Mouse (Mus musculus): ENCODE data around the gene Mrpl52. TPM values are rescaled to one million over a fixed set of nuclear protein-coding genes. Genes with fewer than 3 reads are reported as not detected.

Gene Mrpl52
- polyA plus RNA-seq, 1 experiment from 2014 or later: 289 TPM

- Histone ChIP-seq H3K9me3 (replicated peaks; ENCODE audit: control insufficient read depth, low read length) (no peaks in the 10 kb centered on the region), H3K4me3 (ENCODE audit: low read depth, low read length) (no peak overlapping the region), H3K36me3 (ENCODE audit: control insufficient read depth, insufficient read depth, low read length) (no peaks in the 10 kb centered on the region), H3K27me3 (replicated peaks; ENCODE audit: control insufficient read depth, insufficient read depth, low read length) (no peaks in the 10 kb centered on the region), H3K4me2 (ENCODE audit: low read length) (no peak overlapping the region), H3K4me1 (ENCODE audit: control insufficient read depth, insufficient read depth, low read length) (no peaks in the 10 kb centered on the region; the same call in 1 of the 2 replicates), H3K27ac (ENCODE audit: low read depth, low read length) (no peak overlapping the region), H3K9ac (ENCODE audit: low read length) (no peak overlapping the region)
- no peak for DNase-seq (ENCODE audit: low spot score)
- ATAC-seq: no peak
- WGBS: 85% methylated on average over 25 of the region's 25 CpGs
Observed at GRCm38 (mm10) chr14:54408336-54409056, 18.2 kb upstream of the Mrpl52 start.

GRCm38 (mm10) chr14:54409057-54409645 lies 17.6 kb upstream of the Mrpl52 start:
- H3K4me1 ChIP-seq (ENCODE audit: control insufficient read depth, insufficient read depth, low read length): no peaks in the 10 kb centered on the region; the same call in 1 of the 2 replicates
- ATAC-seq: no peak
- H3K4me3 ChIP-seq (ENCODE audit: low read depth, low read length): no peak overlapping the region
- H3K36me3 ChIP-seq (ENCODE audit: control insufficient read depth, insufficient read depth, low read length): no peaks in the 10 kb centered on the region
- WGBS: 86% methylated on average over 7 of the region's 7 CpGs
- no peak overlapping the region for H3K27ac ChIP-seq (ENCODE audit: low read depth, low read length)
- H3K4me2 ChIP-seq (ENCODE audit: low read length): no peak overlapping the region
- no peaks in the 10 kb centered on the region for H3K9me3 ChIP-seq (replicated peaks; ENCODE audit: control insufficient read depth, low read length)
- no peaks in the 10 kb centered on the region for H3K27me3 ChIP-seq (replicated peaks; ENCODE audit: control insufficient read depth, insufficient read depth, low read length)
- 0 out of 2 replicates have a peak overlapping the region, but pooled peaks have one; percentile 13 for H3K9ac ChIP-seq (ENCODE audit: low read length)
- no peak for DNase-seq (ENCODE audit: low spot score)

GRCm38 (mm10) chr14:54409980-54410810 lies 16.5 kb upstream of the Mrpl52 start:
- 37% methylated on average over 17 of the region's 17 CpGs for WGBS
- Histone ChIP-seq H3K27me3 (replicated peaks; ENCODE audit: control insufficient read depth, insufficient read depth, low read length) (no peaks in the 10 kb centered on the region), H3K27ac (ENCODE audit: low read depth, low read length) (peak overlapping the region; percentile 30; the same call in 1 of the 2 replicates), H3K4me3 (ENCODE audit: low read depth, low read length) (no peak overlapping the region), H3K9me3 (replicated peaks; ENCODE audit: control insufficient read depth, low read length) (no peaks in the 10 kb centered on the region), H3K4me1 (ENCODE audit: control insufficient read depth, insufficient read depth, low read length) (no peaks in the 10 kb centered on the region; the same call in 1 of the 2 replicates), H3K9ac (ENCODE audit: low read length) (peak overlapping the region; percentile 13; the same call in 1 of the 2 replicates), H3K4me2 (ENCODE audit: low read length) (no peak overlapping the region), H3K36me3 (ENCODE audit: control insufficient read depth, insufficient read depth, low read length) (no peaks in the 10 kb centered on the region)
- DNase-seq (ENCODE audit: low spot score) (no peak), ATAC-seq (no peak)

GRCm38 (mm10) chr14:54412000-54412576 lies 14.6 kb upstream of the Mrpl52 start:
- Histone ChIP-seq H3K4me1 (ENCODE audit: control insufficient read depth, insufficient read depth, low read length) (no peaks in the 10 kb centered on the region; the same call in 1 of the 2 replicates), H3K9ac (ENCODE audit: low read length) (no peak overlapping the region), H3K36me3 (ENCODE audit: control insufficient read depth, insufficient read depth, low read length) (no peaks in the 10 kb centered on the region), H3K4me3 (ENCODE audit: low read depth, low read length) (no peak overlapping the region), H3K9me3 (replicated peaks; ENCODE audit: control insufficient read depth, low read length) (no peaks in the 10 kb centered on the region), H3K4me2 (ENCODE audit: low read length) (no peak overlapping the region), H3K27ac (ENCODE audit: low read depth, low read length) (no peak overlapping the region), H3K27me3 (replicated peaks; ENCODE audit: control insufficient read depth, insufficient read depth, low read length) (0 out of 2 replicates have a peak, but pooled peaks cover 3% of the 10 kb centered on the region)
- DNase-seq (ENCODE audit: low spot score): no peak
- WGBS: 33% methylated on average over 9 of the region's 9 CpGs
- no peak for ATAC-seq

GRCm38 (mm10) chr14:54412629-54413170 lies 14.0 kb upstream of the Mrpl52 start:
- no peak overlapping the region for H3K9ac ChIP-seq (ENCODE audit: low read length)
- H3K4me2 ChIP-seq (ENCODE audit: low read length): no peak overlapping the region
- H3K27ac ChIP-seq (ENCODE audit: low read depth, low read length): no peak overlapping the region
- H3K36me3 ChIP-seq (ENCODE audit: control insufficient read depth, insufficient read depth, low read length): no peaks in the 10 kb centered on the region
- H3K9me3 ChIP-seq (replicated peaks; ENCODE audit: control insufficient read depth, low read length): no peaks in the 10 kb centered on the region
- H3K4me3 ChIP-seq (ENCODE audit: low read depth, low read length): no peak overlapping the region
- 36% methylated on average over 2 of the region's 2 CpGs for WGBS
- no peaks in the 10 kb centered on the region; the same call in 1 of the 2 replicates for H3K4me1 ChIP-seq (ENCODE audit: control insufficient read depth, insufficient read depth, low read length)
- peaks cover 8% of the 10 kb centered on the region; the same call in 1 of the 2 replicates for H3K27me3 ChIP-seq (replicated peaks; ENCODE audit: control insufficient read depth, insufficient read depth, low read length)
- no peak for ATAC-seq
- DNase-seq (ENCODE audit: low spot score): peak; percentile 72

- H3K4me1 ChIP-seq (ENCODE audit: control insufficient read depth, insufficient read depth, low read length): no peaks in the 10 kb centered on the region; the same call in 1 of the 2 replicates
- ATAC-seq (peak; percentile 32; the same call in 1 of the 2 replicates), DNase-seq (ENCODE audit: low spot score) (no peak)
- H3K27ac ChIP-seq (ENCODE audit: low read depth, low read length): no peak overlapping the region
- H3K9me3 ChIP-seq (replicated peaks; ENCODE audit: control insufficient read depth, low read length): no peaks in the 10 kb centered on the region
- H3K4me3 ChIP-seq (ENCODE audit: low read depth, low read length): no peak overlapping the region
- H3K9ac ChIP-seq (ENCODE audit: low read length): no peak overlapping the region
- 11% methylated on average over 18 of the region's 18 CpGs for WGBS
- no peaks in the 10 kb centered on the region for H3K36me3 ChIP-seq (ENCODE audit: control insufficient read depth, insufficient read depth, low read length)
- H3K4me2 ChIP-seq (ENCODE audit: low read length): no peak overlapping the region
- H3K27me3 ChIP-seq (replicated peaks; ENCODE audit: control insufficient read depth, insufficient read depth, low read length): peaks cover 8% of the 10 kb centered on the region; the same call in 1 of the 2 replicates
Observed at GRCm38 (mm10) chr14:54413877-54414700, 12.6 kb upstream of the Mrpl52 start.

- no peak for DNase-seq (ENCODE audit: low spot score)
Observed at GRCm38 (mm10) chr14:54415241-54416020, 11.3 kb upstream of the Mrpl52 start.

More at GRCm38 (mm10) chr14:54415241-54416020, 11.3 kb upstream of the Mrpl52 start:
- Histone ChIP-seq H3K27me3 (replicated peaks; ENCODE audit: control insufficient read depth, insufficient read depth, low read length) (peaks cover 8% of the 10 kb centered on the region; the same call in 1 of the 2 replicates), H3K36me3 (ENCODE audit: control insufficient read depth, insufficient read depth, low read length) (no peaks in the 10 kb centered on the region), H3K9me3 (replicated peaks; ENCODE audit: control insufficient read depth, low read length) (no peaks in the 10 kb centered on the region), H3K4me2 (ENCODE audit: low read length) (no peak overlapping the region), H3K4me3 (ENCODE audit: low read depth, low read length) (no peak overlapping the region), H3K9ac (ENCODE audit: low read length) (no peak overlapping the region), H3K27ac (ENCODE audit: low read depth, low read length) (no peak overlapping the region), H3K4me1 (ENCODE audit: control insufficient read depth, insufficient read depth, low read length) (no peaks in the 10 kb centered on the region; the same call in 1 of the 2 replicates)
- no peak for ATAC-seq
- 9% methylated on average over 13 of the region's 13 CpGs for WGBS

Data from forebrain, embryonic 14.5 days (tissue).